Mouse (Mus musculus): ENCODE measurements around the gene Arhgap22.

Arhgap22 gene

GRCm38 (mm10) chr14:33290038-33290437, 76.2 kb downstream of the Arhgap22 start:
- no peak for DNase-seq

GRCm38 (mm10) chr14:33294488-33294887, 80.7 kb downstream of the Arhgap22 start:
- no peak for DNase-seq

- peak; percentile 63 for DNase-seq
These were observed 83.0 kb downstream of the Arhgap22 start for GRCm38 (mm10) chr14:33296698-33297341.

- peak; percentile 73 for DNase-seq
These were observed 86.8 kb downstream of the Arhgap22 start for GRCm38 (mm10) chr14:33300591-33300990.

GRCm38 (mm10) chr14:33303348-33303819, 89.6 kb downstream of the Arhgap22 start:
- peak; percentile 89 for DNase-seq

GRCm38 (mm10) chr14:33305645-33306281, 91.9 kb downstream of the Arhgap22 start:
- no peak for DNase-seq

GRCm38 (mm10) chr14:33310719-33311118, 96.9 kb downstream of the Arhgap22 start:
- no peak for DNase-seq

GRCm38 (mm10) chr14:33312309-33312708, 98.5 kb downstream of the Arhgap22 start:
- no peak for DNase-seq

- DNase-seq: peak; percentile 91
These were observed 99.8 kb downstream of the Arhgap22 start for GRCm38 (mm10) chr14:33313624-33314023.

- DNase-seq: no peak
These were observed 100.3 kb downstream of the Arhgap22 start for GRCm38 (mm10) chr14:33314160-33314559.

GRCm38 (mm10) chr14:33315111-33315510, 101.3 kb downstream of the Arhgap22 start:
- no peak for DNase-seq

- no peak for DNase-seq
These were observed 101.9 kb downstream of the Arhgap22 start for GRCm38 (mm10) chr14:33315771-33316170.

GRCm38 (mm10) chr14:33317946-33318345, 104.1 kb downstream of the Arhgap22 start:
- no peak for DNase-seq

- peak; percentile 89 for DNase-seq
These were observed 106.0 kb downstream of the Arhgap22 start for GRCm38 (mm10) chr14:33319541-33320521.

- DNase-seq: no peak
These were observed 107.0 kb downstream of the Arhgap22 start for GRCm38 (mm10) chr14:33320856-33321255.

GRCm38 (mm10) chr14:33322661-33323088, 108.8 kb downstream of the Arhgap22 start:
- peak; percentile 74 for DNase-seq

GRCm38 (mm10) chr14:33324556-33324955, 110.7 kb downstream of the Arhgap22 start:
- DNase-seq: no peak

- DNase-seq: no peak
These were observed 114.5 kb downstream of the Arhgap22 start for GRCm38 (mm10) chr14:33328369-33328768.

- no peak for DNase-seq
These were observed 115.5 kb downstream of the Arhgap22 start for GRCm38 (mm10) chr14:33329297-33329805.

- no peak for DNase-seq
These were observed 117.2 kb downstream of the Arhgap22 start for GRCm38 (mm10) chr14:33330986-33331385.

- DNase-seq: no peak
These were observed 117.8 kb downstream of the Arhgap22 start for GRCm38 (mm10) chr14:33331627-33332026.

GRCm38 (mm10) chr14:33333833-33334232, 120.0 kb downstream of the Arhgap22 start:
- peak; percentile 43 for DNase-seq

GRCm38 (mm10) chr14:33334402-33334801, 120.6 kb downstream of the Arhgap22 start:
- DNase-seq: no peak
